Mouse (Mus musculus) thymus, postnatal 14 days (tissue): ENCODE measurements around the gene Taok2.

Source experiments
- DNase-seq: peaks from one replicate; pipeline ENCODE4 v3.0.0; 2021

Gene Taok2

DNA sequence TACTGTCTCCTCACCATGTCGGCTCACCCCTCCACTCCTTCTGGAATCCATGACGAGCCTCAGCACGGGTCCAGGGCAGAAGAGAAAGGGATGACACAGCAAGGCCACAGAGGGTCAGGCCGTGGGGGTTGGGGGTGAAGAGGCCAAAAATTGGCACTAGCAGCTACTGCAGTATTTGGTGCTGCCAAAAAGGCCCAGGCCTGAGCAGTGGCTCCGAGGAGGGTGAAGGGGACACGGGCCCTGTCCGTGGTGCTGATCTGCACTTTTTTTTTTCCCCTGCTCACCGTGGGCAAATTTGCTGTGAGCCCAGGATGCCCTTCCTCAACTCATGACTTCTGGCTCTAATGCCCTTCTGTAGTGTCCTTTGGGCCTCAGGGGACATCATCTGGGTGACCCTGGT lies 59.1 kb downstream of the Taok2 start:
- peak; percentile 39 for DNase-seq

DNA sequence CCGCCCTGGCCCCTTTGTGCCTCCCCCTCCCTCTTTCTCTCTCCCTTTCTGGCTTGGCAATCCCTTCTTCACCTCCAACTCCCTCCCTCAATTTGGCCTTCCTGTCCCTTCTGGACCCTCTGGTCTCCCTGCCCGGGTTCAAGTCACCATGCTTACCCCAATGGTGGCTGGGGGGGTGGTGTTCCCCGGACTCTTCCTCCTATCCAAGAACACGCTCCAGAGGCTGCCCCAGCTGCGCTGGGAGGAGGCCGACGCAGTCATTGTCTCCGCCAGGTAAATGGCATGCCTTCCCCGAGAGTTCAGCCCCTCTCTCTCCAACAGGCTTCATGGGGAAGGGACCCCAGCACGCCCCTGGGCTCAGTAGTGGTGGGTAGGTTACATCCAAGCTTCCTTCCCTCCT lies 60.6 kb downstream of the Taok2 start:
- no peak for DNase-seq

DNA sequence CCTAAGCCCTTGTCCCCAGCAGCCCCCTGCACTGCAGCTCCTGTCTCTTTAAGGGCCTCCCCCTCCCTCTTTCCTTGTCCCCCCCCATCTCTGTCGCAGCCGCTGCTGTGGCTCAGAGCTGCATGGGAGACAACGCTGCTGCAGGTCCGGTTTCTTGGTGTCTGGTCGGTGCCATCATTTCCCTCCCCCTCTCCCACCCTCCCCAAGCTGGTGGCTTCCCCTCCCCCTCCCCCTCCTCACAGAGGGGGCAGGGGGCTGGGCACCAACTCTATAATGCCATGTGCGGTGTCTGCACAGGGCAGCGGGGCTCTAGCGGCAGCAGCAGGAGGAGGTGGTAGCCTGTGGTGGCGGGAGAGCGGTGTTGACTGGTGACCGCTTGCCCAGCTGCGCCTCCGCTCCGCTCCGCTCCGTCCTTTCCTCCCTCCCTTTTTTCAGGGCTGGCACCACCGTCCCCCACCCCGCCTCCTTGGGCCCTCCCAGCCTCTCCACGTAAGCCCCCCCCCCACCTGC lies 61.2 kb downstream of the Taok2 start:
- no peak for DNase-seq

DNA sequence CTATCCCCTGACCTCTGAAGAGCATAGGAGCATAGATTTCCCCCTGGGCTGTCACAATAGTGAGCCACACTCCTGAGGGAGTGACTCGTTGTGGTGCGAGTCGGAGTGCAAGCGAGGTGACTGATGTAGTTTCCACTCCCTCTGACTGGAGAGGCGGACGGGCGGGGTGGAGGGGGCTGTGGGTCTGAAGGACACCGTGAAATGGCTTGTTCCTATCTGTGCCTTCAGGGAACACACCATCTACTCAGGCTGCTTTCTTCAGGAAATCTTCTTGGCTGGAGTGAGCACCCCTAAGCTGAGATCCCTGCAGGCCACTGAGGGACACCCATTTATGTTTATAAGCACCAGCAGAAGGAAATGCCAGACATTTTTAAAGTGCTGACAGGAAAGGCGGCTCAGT lies 61.8 kb downstream of the Taok2 start:
- DNase-seq, result no peak

DNA sequence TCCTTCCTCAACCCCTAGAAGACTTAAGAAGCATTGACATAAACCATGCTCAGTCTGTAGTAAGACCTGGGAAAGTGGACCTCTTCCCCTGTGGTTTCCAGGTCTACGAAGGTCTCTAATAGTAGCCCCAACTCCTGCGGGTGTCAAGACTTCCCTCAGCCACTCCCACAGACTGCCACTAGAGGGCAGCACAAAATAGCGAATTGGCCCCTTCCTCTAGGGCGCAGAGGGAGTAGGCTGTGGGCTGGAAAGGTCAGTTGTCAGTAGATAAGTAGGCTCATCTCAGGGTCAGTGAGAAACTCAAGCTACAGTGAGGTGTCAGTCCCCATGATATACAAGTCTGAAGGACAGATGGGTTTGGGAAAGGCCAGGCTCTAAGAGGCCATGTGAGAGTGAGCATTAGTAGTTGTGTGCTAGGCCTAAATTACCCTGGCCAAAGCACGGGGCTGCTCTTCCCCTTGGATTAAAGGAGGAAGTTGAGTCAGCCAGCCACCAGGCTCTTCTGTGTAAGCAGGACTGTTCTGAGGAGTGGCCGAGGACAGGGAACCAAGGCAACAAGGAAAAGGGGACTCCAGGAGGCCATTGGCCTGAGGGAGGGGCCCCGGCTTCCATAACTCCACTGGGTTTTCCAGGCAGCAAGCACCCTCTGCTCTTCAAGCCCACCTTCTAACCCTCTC lies 62.5 kb downstream of the Taok2 start:
- DNase-seq, result peak; percentile 80

DNA sequence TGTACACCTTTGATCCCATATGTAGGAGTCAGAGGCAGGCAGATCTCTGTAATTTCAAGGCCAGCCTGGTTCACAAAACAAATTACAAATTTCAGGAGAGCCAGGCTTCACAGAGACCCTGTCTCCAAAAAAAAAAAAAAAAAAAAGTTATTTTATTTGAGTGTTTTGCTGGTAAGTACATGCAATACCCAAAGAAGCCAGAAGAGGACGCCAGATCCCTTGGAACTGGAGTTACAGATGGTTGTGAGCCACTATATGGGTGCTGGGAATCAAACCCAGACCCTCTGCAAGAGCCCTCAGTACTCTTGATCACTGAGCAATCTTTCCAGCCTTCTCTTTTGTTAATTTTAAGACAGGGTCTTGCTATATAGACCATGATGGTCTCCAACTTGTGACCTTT lies 65.7 kb downstream of the Taok2 start:
- no peak for DNase-seq

GRCm38 (mm10) chr7:126817595-126817994 lies 66.9 kb downstream of the Taok2 start:
- no peak for DNase-seq

DNA sequence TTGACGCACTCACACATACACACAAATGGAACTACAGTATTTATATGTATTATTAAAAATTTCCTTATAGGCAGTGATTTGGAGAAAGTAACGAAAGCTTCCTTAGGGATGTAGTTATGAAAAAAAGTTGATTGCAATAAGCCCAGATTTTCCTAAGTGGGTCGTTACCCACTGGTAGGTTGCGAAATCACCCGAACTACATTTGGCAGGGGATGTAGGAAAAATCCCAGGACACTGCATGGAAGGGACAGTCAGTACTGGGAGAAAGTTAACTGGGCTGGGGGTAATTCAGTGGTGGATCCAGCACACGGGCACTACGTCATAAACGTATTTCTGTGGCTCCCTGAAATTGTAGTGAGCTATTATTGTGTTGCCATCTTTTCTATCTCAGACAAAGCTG lies 68.0 kb downstream of the Taok2 start:
- DNase-seq, result no peak

- DNase-seq, result no peak
These were observed 68.7 kb downstream of the Taok2 start for GRCm38 (mm10) chr7:126815726-126816222.
